Mouse (Mus musculus) kidney, adult 8-10 months (tissue): Measurements from ENCODE around the gene Cntnap2.

Experiments used
- DNase-seq, 2 experiments: peaks; one replicate each; pipeline ENCODE4 v3.0.0; 2022

Cntnap2 gene

DNA sequence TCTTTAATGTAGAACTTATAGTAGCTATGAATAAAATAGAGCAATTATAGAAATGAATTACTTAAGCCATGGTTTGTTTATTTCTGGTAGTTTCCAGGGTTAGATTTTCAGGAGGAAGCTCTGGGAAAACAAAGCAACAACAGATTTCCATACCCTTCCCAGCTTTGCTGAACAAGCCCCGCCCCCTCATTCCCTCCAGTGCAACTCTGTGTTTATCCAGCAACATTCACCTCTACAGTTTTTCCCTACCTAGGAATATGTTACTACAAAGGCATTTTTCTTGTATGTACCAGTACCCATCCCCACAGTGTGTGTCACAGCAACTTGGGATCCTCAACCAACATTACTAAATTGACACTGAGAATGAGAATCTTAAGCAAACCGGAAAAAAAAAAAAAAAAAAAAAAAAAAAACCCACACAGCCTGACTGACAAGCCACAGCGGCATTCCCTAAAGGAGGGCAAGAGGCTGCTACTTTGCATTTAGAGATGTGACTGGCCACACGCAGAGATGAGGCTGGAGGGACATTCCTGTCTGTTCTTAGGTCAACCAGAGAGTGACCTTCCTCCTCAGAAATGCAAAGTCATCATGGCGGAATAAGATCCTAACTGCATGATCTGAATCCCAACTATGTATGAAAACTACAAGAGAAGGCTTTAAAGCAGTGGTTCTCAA is 2260.3 kb downstream of the Cntnap2 start:
- no peak for DNase-seq

DNA sequence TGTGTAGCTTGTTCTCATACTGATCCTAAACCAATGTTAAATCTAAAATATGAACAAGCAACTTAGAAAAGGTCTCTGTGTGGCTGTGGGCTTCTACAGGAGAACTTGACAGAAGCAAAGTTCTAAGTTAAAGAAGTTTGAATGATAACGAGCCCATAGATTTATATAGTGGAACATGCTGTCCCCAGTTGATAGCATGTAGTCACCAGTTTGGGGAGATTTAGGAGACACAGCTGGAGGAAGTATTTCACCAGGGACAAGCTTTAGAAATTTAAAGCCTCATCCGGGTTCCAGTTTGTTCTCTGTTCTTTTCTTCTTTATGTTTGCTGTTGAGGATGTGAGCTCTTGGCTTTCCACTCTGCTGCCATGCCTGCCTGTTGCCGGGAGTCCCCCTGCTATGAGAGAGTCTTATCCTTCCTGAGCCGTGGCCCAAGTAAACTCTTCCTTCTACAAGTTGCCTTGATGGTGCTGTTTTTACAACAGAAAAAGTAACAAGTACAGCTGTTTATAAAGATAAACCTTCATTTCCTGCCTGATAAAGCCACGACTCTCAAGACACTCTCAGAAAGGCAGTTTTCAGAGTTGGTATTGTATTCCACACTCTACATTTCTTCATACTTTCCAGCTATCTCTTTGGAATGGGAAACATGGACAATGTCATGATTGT is 2264.1 kb downstream of the Cntnap2 start:
- no peak for DNase-seq

DNA sequence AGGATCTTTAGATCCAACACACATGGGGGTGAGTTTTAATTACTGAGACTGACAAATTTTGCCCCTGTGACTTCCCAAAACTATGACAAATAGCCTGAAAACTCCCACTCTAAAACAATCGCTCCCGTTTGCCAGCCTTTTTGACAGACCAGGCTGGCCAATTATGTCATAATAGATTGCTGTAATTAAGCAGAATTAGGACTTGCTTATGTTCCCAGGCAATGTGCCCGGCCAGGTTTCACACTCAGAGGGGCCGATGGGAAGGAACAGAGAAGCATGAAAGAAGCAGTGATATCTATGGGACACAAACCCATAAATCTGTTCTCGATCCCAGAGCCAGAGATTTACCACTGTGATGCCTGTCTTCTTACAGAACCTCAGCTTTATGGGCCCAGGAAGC is 2264.7 kb downstream of the Cntnap2 start:
- DNase-seq, result no peak

DNA sequence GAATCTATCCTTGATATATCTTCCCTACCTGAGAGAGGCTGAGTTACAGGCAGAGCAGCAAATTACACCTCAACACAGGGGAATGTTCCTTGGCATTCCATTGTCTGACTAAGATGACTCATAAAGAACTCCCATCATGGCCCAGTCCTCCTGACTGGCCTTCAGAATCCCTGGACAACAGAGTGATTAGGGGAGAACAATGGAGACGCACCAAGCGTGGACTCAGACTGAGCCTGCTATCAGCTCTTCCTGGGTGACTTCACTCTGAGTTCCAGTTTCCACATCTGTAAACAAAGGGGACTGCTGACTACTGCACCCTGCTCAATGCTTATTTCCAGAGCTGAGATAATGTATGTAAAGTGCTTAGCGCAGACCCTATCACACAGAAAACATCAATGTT is 2269.1 kb downstream of the Cntnap2 start:
- no peak for DNase-seq

DNA sequence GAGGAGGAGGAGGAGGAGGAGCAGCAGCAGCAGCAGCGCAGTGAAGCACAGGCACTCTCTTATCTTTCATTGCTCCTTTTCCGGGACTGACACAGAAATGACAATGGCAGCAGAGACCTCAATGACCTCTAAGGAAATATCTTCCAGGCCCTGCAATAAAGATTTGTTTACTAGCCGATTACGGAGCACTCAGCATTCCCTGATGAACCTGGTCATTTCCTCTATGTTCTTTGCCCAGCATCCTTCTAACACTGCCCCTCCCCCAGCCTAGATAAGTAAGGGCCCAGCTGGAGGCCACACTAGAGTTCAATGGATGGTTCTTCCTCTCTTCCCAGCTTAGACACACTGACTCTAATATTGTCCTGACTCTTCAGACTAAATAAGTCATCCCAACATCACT is 2270.1 kb downstream of the Cntnap2 start:
- no peak for DNase-seq

DNA sequence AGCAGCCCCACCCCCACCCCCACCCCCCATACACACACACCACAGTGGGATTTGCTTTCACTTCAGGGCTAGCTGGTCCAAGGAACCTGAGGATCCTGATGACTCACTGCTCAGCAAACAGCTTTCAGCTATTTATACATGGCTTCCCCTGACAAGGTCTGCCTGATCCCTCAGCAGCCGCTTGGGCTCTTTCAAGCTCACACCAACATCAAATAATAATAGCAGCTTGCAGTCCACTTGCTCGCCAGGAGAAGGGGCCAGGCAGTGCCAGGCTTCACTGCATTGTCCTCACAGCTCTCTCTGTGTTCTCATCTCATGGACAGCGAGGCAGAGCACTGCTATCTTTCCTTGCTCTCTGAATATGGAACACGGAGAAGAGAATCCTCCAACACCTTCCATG is 2273.9 kb downstream of the Cntnap2 start:
- DNase-seq, result no peak

DNA sequence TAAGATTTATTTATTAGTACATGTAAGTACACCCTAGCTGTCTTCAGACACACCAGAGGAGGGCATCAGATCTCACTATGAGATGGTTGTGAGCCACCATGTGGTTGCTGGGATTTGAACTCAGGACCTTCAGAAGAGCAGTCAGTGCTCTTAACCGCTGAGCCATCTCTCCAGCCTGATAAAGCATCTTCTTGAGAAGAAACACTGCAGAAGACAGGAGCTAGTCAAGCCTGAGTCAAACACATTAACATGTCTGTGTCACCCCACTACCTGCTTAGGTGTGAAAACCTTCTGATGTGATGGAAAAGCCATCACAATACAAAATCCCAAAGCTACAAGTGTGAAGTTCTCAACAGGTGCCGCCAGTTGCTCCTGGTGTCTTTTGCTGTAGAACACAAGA is 2275.2 kb downstream of the Cntnap2 start:
- no peak for DNase-seq

DNA sequence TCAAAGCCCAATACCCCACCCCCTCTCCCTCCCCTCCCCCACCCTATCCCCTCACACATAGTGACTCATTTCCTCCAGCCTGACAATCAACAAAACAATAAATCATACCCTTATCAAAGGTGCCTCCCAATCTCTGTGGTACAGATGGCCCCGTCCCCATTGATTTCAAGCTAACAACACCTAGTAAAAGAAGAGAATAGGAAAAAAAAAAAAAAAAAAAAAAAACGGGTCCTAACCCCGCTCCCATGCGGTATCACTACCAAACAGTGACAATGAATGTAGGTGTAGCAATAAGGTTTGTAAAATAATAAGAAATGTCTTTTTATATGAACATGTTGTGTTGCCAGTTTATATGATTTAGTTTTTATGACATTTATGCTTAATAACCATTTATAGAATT is 2278.1 kb downstream of the Cntnap2 start:
- no peak for DNase-seq

DNA sequence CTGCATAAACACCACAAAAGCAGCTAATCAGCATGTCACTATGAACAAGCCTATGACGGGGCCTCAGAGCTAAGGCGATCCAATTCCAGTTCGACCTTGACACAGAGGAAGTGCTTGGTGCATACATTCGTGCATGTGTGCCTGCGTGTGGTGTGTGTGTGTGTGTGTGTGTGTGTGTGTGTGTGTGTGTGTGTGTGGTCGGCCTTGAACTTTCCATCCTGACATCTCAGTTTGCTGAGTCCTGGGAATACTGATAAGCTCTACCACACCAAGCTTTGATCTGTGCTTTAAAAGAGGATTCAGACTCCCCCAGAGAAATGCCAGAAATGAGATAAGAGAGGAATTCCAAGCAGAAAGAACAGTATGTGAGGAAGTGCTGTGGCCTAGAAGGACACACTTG is 2279.0 kb downstream of the Cntnap2 start:
- no peak for DNase-seq

DNA sequence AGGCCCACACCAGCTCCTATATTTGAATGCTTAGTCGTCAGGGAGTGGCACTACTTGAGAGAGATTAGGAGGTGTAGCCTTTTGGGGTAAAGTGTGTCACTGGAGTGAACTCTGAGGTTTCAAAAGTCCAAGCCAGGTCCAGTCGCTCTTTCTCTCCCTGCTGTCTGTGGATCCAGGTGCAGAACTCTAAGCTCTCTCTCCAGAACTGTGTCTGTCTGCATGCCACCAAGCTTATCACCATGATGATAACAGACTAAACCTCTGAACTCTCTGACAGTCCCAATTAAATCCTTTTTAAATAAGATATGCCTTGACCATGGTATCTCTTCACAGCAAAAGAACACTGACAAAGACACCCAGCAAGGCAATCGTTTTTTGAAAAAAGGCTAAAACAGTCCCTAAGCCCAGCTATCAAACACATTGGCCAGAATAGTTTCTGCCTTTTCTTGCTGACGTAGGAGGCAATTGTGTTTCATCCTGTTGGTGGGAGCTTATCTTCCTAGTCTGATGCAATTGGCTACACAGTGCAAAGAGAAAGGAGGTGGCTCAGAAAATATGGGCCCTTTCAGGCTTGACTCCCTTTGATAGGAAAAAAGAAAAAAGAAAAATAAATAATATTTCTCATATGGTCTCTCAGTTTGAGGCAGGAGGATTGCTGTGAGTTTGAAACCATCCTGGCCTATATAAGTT is 2281.8 kb downstream of the Cntnap2 start:
- DNase-seq, result no peak

DNA sequence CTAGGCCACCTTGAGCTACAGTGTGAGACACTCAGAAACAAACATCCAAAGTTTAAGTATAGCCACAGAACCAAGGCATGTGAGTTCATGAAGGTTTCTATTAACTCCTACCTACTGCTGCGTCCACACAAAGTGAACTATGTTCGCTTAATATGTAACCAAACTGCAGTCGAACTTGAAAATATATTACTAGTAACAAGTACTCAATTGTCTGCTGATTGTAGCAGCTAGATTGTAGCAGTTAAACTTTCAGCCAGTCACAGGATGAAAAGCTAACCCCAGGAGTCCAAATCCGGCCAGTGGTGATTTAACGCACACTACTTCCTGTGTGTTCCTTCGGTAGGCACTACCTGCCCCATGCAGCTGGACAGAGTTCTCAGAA is 2282.3 kb downstream of the Cntnap2 start:
- DNase-seq, result peak; percentile 74 to 84

DNA sequence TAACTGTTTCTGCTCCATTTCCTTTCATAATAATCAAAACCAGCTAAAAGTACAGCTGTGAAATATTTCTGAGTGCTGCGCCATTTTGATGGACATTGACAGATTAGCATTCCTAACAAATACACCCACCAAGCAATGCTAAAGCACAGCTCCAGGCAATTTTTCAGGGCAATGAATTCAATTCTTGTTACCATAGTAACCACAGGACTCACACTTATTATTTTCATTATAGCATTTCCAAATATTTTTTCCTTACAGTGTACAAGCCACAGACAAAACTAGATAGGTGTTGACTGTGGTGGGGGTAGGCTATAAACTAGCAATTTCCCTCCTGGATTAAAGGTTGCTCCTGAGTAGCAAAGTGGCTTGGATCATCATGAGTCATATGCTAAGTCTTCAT is 2284.1 kb downstream of the Cntnap2 start:
- no peak for DNase-seq

DNA sequence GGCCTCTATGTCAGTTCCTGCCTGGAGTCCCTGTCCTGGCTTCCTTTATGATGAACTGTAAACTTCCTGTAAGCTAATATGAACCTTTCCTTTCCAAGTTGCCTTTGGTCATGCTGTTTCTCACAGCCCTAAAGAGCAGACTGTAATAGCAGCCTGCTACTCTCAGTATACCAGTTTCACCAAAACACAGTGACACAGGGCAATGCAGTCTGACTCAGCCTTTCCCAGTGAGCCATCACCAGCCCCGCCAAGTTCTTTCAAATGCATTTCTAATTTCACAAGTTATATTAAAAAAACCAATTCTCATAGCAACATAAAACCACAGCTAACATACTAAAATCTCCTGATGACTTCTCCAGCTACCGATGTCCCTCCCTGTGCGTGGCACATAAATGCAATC is 2285.5 kb downstream of the Cntnap2 start:
- DNase-seq, result no peak

DNA sequence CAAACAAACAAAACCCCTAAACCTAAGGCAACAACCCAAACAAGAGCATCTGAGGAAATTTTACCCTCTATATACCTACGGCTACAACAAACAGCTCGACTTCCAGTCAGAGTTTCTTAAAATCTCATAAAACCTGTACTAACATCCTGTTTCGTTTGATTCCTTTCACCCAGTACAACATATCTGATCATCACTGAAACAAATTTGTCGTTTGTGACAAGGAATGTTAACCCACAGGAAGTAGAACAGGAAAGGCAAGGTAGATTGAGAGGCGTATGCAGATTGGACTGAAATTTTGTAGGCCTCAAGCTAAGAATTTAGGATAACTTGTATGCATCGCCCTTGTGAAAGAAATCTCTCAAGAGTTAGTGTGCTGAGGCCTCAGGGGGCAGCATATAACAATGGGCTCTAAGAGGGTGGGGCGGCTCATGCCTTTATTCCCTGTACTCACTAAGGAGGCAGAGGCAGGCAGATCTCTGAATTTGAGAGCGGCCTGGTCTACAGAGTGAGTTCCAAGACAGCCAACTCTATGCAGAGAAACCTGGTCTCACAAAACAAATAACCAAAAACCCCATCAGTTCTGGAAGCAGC is 2291.0 kb downstream of the Cntnap2 start:
- no peak for DNase-seq
